Mouse (Mus musculus): ENCODE measurements around the gene Ide.

DNA sequence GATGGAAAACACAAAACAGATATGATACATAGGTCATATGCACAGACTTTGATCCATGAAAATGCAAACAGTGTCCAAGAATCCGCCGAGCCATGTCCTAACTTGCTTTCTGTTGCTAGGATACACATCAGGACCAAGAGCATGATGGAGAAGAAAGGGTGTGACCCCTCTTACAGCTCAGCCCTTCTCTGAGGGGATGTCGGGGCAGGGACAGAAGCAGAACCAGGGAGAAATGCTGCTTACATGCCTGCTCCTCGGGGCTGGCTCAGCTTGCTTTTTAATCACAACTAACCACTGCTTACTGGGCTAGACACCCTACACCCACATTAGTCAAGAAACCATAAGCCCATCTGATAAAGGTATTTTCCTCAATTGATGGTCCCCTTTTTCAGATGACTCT, 33.6 kb downstream of the Ide start:
- no peak for TF ChIP-seq POLR2A (IDR thresholded peaks at IDR 0.05; ENCODE audit: borderline replicate concordance, low read depth, low read length)
- TF ChIP-seq CTCF (IDR thresholded peaks at IDR 0.05; ENCODE audit: low read depth, low read length), result no peak
